Mouse (Mus musculus) hindlimb bud, embryonic 11.5 days (tissue): ENCODE measurements around the gene Megf11.

Experiments
- DNase-seq: peaks from one replicate; pipeline ENCODE4 v3.0.0-alpha.2; 2012; ENCODE audit warnings: low read depth, low spot score; ENCODE audit errors: extremely low spot score

Gene Megf11

GRCm38 (mm10) chr9:64602895-64603294 is 217.5 kb downstream of the Megf11 start:
- no peak for DNase-seq

- no peak for DNase-seq
These were observed 218.8 kb downstream of the Megf11 start for GRCm38 (mm10) chr9:64604217-64604711.

GRCm38 (mm10) chr9:64605077-64605714 is 219.8 kb downstream of the Megf11 start:
- no peak for DNase-seq

GRCm38 (mm10) chr9:64605735-64606349 is 220.4 kb downstream of the Megf11 start:
- DNase-seq: no peak

- DNase-seq: no peak
These were observed 221.6 kb downstream of the Megf11 start for GRCm38 (mm10) chr9:64607049-64607448.

- no peak for DNase-seq
These were observed 224.1 kb downstream of the Megf11 start for GRCm38 (mm10) chr9:64609546-64609945.

- DNase-seq: no peak
These were observed 226.9 kb downstream of the Megf11 start for GRCm38 (mm10) chr9:64612121-64612983.

GRCm38 (mm10) chr9:64612984-64613649 is 227.7 kb downstream of the Megf11 start:
- DNase-seq: no peak

GRCm38 (mm10) chr9:64617413-64617812 is 232.0 kb downstream of the Megf11 start:
- DNase-seq: no peak

- DNase-seq: no peak
These were observed 233.0 kb downstream of the Megf11 start for GRCm38 (mm10) chr9:64618433-64618832.

- no peak for DNase-seq
These were observed 234.0 kb downstream of the Megf11 start for GRCm38 (mm10) chr9:64619440-64619839.

GRCm38 (mm10) chr9:64620596-64620995 is 235.2 kb downstream of the Megf11 start:
- DNase-seq: no peak

GRCm38 (mm10) chr9:64621499-64622296 is 236.3 kb downstream of the Megf11 start:
- DNase-seq: no peak

GRCm38 (mm10) chr9:64623361-64623760 is 237.9 kb downstream of the Megf11 start:
- no peak for DNase-seq

GRCm38 (mm10) chr9:64624536-64624935 is 239.1 kb downstream of the Megf11 start:
- peak; percentile 74 for DNase-seq

GRCm38 (mm10) chr9:64629802-64630201 is 244.4 kb downstream of the Megf11 start:
- DNase-seq: no peak

- no peak for DNase-seq
These were observed 247.7 kb downstream of the Megf11 start for GRCm38 (mm10) chr9:64633169-64633568.

- DNase-seq: no peak
These were observed 250.7 kb downstream of the Megf11 start for GRCm38 (mm10) chr9:64636111-64636510.

- DNase-seq: no peak
These were observed 251.5 kb downstream of the Megf11 start for GRCm38 (mm10) chr9:64636961-64637360.

- no peak for DNase-seq
These were observed 252.8 kb downstream of the Megf11 start for GRCm38 (mm10) chr9:64638250-64638649.
